Mouse (Mus musculus) bone marrow, adult 2 months (tissue): Measurements from ENCODE around the gene Urad. TPM values are rescaled to one million over a fixed set of nuclear protein-coding genes. Genes with fewer than 3 reads are reported as not detected.

Source experiments
- H3K27ac ChIP-seq: fragments of 200-500 bp; 2 replicates; pipeline ENCODE4 v1.5.1; 2012; ENCODE audit warnings: low read depth, mild to moderate bottlenecking, control low read depth, inconsistent platforms, low read length; ENCODE audit not compliant: control insufficient read depth, poor library complexity, insufficient read depth
- H3K4me1 ChIP-seq: fragments of 200-500 bp; 2 replicates; pipeline ENCODE4 v1.6.1; 2011; ENCODE audit warnings: low read length; ENCODE audit not compliant: control insufficient read depth, insufficient read depth
- H3K4me3 ChIP-seq: fragments of 200-500 bp; replicated peaks from 2 replicates; pipeline ENCODE3; 2011; ENCODE audit warnings: mild to moderate bottlenecking, low read depth, low read length, control low read depth; ENCODE audit not compliant: control insufficient read depth
- CTCF ChIP-seq: fragments of 200-500 bp; IDR thresholded peaks from 2 replicates; pipeline ENCODE4 v1.5.1; 2011; ENCODE audit warnings: low read length, control low read depth; ENCODE audit not compliant: control insufficient read depth, insufficient read depth
- POLR2A ChIP-seq: fragments of 200-500 bp; IDR thresholded peaks from 2 replicates; pipeline ENCODE4 v1.6.1; 2011; ENCODE audit warnings: low read depth, mild to moderate bottlenecking, control low read depth, low read length, borderline replicate concordance; ENCODE audit not compliant: control insufficient read depth
- WGBS: fragments of 180-500 bp; shearing (Covaris S2); methylation state at CpG from one replicate; pipeline ENCODE4 v1.1.7; 2018; 5-methylcytosine and 5-hydroxymethylcytosine counted together
- polyA plus RNA-seq: library from polyadenylated mRNA; stranded (reverse); fragments of >200 nt; gene quantifications from 2 replicates; pipeline ENCODE4 v1.2.4, GENCODE M21; 2011; ENCODE audit warnings: low replicate concordance; ENCODE audit not compliant: missing spikeins, insufficient read depth, insufficient read length

The Urad gene
- polyA plus RNA-seq, 1 experiment = not detected

GRCm38 (mm10) chr5:147299255-147300000 lies 22.8 kb downstream of the Urad start:
- 3% methylated on average over 41 of the region's 41 CpGs for WGBS
- no peaks in the 10 kb centered on the region for H3K4me1 ChIP-seq
- H3K4me3 ChIP-seq = no peak overlapping the region
- TF ChIP-seq CTCF (peak; percentile 50; the same call in 1 of the 2 replicates), POLR2A (no peak)
- H3K27ac ChIP-seq = no peak overlapping the region

DNA sequence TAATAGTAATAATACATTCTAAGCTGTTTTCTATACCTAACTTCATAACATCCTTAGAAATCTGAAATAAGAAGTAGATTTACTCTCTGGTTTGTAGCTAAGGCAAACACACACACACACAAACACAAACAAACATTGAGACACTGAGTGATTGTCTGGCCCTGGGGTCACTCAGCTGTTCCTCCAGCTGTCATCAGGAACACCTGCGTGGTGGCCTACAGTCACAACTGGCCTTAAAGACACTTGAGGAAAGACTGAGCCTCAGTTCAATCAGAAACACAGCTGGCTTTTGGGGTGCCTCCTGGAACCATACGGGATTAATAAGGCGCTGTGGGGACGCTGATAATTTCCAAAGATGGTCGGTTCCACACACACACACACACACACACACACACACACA lies 25.0 kb downstream of the Urad start:
- no peak overlapping the region for H3K4me3 ChIP-seq
- TF ChIP-seq POLR2A (no peak), CTCF (no peak)
- H3K27ac ChIP-seq = no peak overlapping the region
- 63% methylated on average over 5 of the region's 5 CpGs for WGBS
- H3K4me1 ChIP-seq = no peaks in the 10 kb centered on the region

DNA sequence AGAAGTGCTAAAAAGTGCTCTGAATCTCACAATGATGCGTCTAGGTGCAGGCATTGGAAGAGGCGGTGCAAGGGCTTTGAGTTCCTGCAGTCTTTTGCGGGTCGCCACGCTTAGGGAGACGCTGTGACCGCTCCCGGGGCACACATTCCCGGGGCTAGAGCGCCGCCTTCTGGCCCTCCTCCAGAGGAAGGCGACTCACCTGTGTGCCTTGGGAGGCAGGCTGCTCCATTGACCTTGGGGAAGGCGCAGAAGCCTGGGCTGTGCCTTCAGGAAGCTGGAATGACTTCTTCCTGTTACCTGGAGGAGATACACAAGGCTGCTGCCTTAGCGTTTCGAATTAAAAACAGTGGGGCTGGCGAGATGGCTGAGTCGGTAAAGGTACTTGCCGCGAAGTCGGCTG lies 28.1 kb downstream of the Urad start:
- Histone ChIP-seq H3K27ac (no peak overlapping the region), H3K4me1 (no peaks in the 10 kb centered on the region), H3K4me3 (no peak overlapping the region)
- TF ChIP-seq POLR2A (no peak), CTCF (no peak)
- 17% methylated on average over 20 of the region's 20 CpGs for WGBS

DNA sequence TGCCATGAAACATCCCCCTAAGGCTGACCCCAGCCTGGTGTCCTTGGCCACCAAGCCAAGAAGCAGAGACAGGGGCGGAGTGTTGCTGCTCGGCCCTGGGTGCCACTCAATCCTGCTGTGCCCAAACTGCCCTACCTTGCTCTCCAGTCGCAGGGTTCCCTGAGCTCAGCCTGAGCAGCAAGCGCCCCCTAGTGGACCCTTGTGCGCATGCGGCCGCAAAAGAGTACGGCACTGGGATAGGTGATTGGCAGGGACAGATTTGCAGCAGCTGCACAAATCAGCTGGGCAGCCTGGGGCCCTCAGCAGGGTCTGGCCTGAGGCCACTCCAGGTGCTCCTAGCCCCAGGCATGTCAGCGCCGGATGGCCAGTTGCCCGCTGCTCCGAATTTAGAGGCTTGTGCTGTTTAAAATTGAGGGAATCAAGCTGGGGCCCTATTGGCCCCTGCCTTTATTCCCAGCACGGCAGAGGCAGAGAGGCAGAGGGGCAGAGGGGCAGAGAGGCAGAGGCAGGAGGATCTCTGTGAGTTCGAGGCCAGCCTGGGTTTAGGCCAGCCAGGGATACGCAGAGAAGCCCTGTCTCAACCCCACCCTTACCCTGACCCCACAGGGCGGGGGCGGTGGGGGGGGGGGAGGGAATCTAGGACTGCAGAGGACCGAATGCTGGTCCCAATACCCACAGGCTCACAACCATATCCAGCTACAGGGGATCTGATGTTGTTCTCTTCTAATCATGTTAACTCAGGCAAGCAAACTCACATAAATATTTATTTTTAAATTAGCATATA lies 28.9 kb downstream of the Urad start:
- Histone ChIP-seq H3K27ac (no peak overlapping the region), H3K4me1 (no peaks in the 10 kb centered on the region), H3K4me3 (no peak overlapping the region)
- 17% methylated on average over 18 of the region's 18 CpGs for WGBS
- peak; percentile 85 for TF ChIP-seq CTCF
- no peak for TF ChIP-seq POLR2A

GRCm38 (mm10) chr5:147292506-147293120 lies 29.6 kb downstream of the Urad start:
- no peaks in the 10 kb centered on the region for H3K4me1 ChIP-seq
- TF ChIP-seq CTCF (no peak), POLR2A (no peak)
- WGBS = 20% methylated on average over 13 of the region's 13 CpGs
- H3K4me3 ChIP-seq = no peak overlapping the region
- H3K27ac ChIP-seq = no peak overlapping the region

GRCm38 (mm10) chr5:147291764-147292505 lies 30.3 kb downstream of the Urad start:
- no peak overlapping the region for H3K4me3 ChIP-seq
- 7% methylated on average over 16 of the region's 16 CpGs for WGBS
- no peak overlapping the region for H3K27ac ChIP-seq
- TF ChIP-seq CTCF (no peak), POLR2A (no peak)
- H3K4me1 ChIP-seq = no peaks in the 10 kb centered on the region

DNA sequence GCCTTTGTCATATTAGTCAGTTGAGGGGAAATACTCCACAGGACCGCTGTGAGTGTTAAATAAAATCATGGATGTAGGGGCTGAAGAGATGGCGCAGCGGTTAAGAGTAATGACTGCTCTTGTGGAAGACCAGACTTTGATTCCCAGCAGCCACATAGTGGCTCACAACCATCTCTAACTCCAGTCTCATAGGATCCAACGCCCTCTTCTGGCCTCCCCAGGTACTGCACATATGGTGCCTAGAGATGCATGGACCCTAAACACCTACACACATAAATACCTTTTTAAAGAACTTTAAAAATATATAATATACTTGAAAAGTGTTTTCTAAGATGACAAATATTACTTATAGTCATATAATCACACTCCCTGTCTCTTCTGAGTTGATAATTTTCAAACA lies 37.9 kb downstream of the Urad start:
- Histone ChIP-seq H3K27ac (no peak overlapping the region), H3K4me1 (no peaks in the 10 kb centered on the region), H3K4me3 (no peak overlapping the region)
- 74% methylated on average over 4 of the region's 4 CpGs for WGBS
- TF ChIP-seq CTCF (no peak), POLR2A (no peak)

- 2% methylated on average over 13 of the region's 13 CpGs for WGBS
Observed at GRCm38 (mm10) chr5:147277547-147277925, 44.7 kb downstream of the Urad start.

More at GRCm38 (mm10) chr5:147277547-147277925, 44.7 kb downstream of the Urad start:
- TF ChIP-seq POLR2A = no peak
- no peak for TF ChIP-seq CTCF
- Histone ChIP-seq H3K4me3 (no peak overlapping the region), H3K27ac (no peak overlapping the region), H3K4me1 (no peaks in the 10 kb centered on the region)
